Mouse (Mus musculus) midbrain, embryonic 11.5 days (tissue): ENCODE results near the gene Lrrfip1. TPM values are rescaled to one million over a fixed set of nuclear protein-coding genes. Genes with fewer than 3 reads are reported as not detected.

Experiments
- ATAC-seq: fragments of 200-750 bp; cut with Nextera tagmentation; 2 replicates; pipeline ENCODE4 v1.8.0; 2017; ENCODE audit warnings: moderate TSS enrichment, moderate library complexity; ENCODE audit not compliant: low FRiP score
- DNase-seq: peaks from one replicate; pipeline ENCODE4 v3.0.0; 2015; ENCODE audit warnings: low spot score; ENCODE audit errors: missing footprints
- H3K27ac ChIP-seq: fragments of 300-500 bp; sonication (generic); 2 replicates; pipeline ENCODE4 v1.5.1; 2014; ENCODE audit warnings: low read depth, low read length
- H3K27me3 ChIP-seq: fragments of 300-500 bp; sonication (generic); 2 replicates; pipeline ENCODE4 v1.6.1; 2014; ENCODE audit warnings: mild to moderate bottlenecking, low read length, moderate library complexity, mixed read lengths; ENCODE audit not compliant: control insufficient read depth, insufficient read depth
- H3K36me3 ChIP-seq: fragments of 300-500 bp; sonication (generic); 2 replicates; pipeline ENCODE4 v1.6.1; 2014; ENCODE audit warnings: mild to moderate bottlenecking, low read length, moderate library complexity, mixed read lengths; ENCODE audit not compliant: control insufficient read depth, insufficient read depth
- H3K4me1 ChIP-seq: fragments of 300-500 bp; sonication (generic); 2 replicates; pipeline ENCODE4 v1.6.1; 2014; ENCODE audit warnings: low read length; ENCODE audit not compliant: control insufficient read depth, insufficient read depth
- H3K4me2 ChIP-seq: fragments of 300-500 bp; sonication (generic); 2 replicates; pipeline ENCODE4 v1.6.1; 2014; ENCODE audit warnings: mild to moderate bottlenecking, moderate library complexity
- H3K4me3 ChIP-seq: fragments of 300-500 bp; sonication (generic); 2 replicates; pipeline ENCODE4 v1.5.1; 2014; ENCODE audit warnings: low read depth, low read length
- H3K9ac ChIP-seq: fragments of 300-500 bp; sonication (generic); 2 replicates; pipeline ENCODE4 v1.6.1; 2014; ENCODE audit warnings: low read length
- H3K9me3 ChIP-seq: fragments of 300-500 bp; sonication (generic); 2 replicates; pipeline ENCODE4 v1.6.1; 2016; ENCODE audit warnings: low read length; ENCODE audit not compliant: control insufficient read depth
- WGBS: fragments of 180-500 bp; shearing (Covaris S2); extraction: QIAGEN DNeasy Blood & Tissue Kit; methylation state at CpG from one replicate; pipeline ENCODE4 v1.1.7; 2014; 5-methylcytosine and 5-hydroxymethylcytosine counted together
- polyA plus RNA-seq: library from polyadenylated mRNA; unstranded; fragments of >200 nt; fragmentation: Nextera tagmentation; extraction: Ambion mirVana; gene quantifications from 2 replicates; pipeline ENCODE4 v1.2.1, GENCODE M21; 2014

The Lrrfip1 gene
- polyA plus RNA-seq, 1 experiment from 2014 or later, result 21.1 TPM

- ATAC-seq, result no peak
- Histone ChIP-seq H3K9ac (no peak overlapping the region), H3K4me3 (no peak overlapping the region), H3K36me3 (no peaks in the 10 kb centered on the region), H3K9me3 (0 out of 2 replicates have a peak, but pooled peaks cover 3% of the 10 kb centered on the region), H3K27me3 (no peaks in the 10 kb centered on the region), H3K4me1 (no peaks in the 10 kb centered on the region), H3K4me2 (no peak overlapping the region), H3K27ac (no peak overlapping the region)
- 93% methylated on average over 2 of the region's 2 CpGs for WGBS
- DNase-seq, result peak; percentile 23
These were observed 28.4 kb downstream of the Lrrfip1 start for GRCm38 (mm10) chr1:91026945-91027344.

DNA sequence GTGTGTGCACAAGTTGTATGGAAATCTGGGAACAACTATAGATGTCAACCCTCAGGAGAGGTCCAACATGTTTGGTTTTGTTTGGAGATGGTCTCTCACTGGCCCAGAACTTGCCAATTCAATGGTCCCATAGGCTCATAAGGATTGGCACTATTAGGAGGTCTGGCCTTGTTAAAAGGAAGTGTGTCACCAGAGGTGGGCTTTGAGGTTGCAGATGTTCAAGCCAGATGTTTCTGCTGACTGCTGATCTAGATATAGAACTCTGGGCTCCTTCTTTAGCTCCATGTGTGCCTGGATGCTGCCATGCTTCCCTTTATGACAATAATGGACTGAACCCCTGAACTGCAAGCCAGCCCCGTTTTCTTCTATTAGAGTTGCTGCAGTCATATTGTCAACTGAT lies 31.8 kb downstream of the Lrrfip1 start:
- no peak overlapping the region for H3K4me3 ChIP-seq
- no peak overlapping the region for H3K9ac ChIP-seq
- no peak overlapping the region for H3K27ac ChIP-seq
- H3K4me1 ChIP-seq, result no peaks in the 10 kb centered on the region
- H3K27me3 ChIP-seq, result no peaks in the 10 kb centered on the region
- H3K4me2 ChIP-seq, result no peak overlapping the region
- 0 out of 2 replicates have a peak, but pooled peaks cover 3% of the 10 kb centered on the region for H3K9me3 ChIP-seq
- peak; percentile 51 for DNase-seq
- H3K36me3 ChIP-seq, result no peaks in the 10 kb centered on the region
- 84% methylated on average over 1 of the region's 1 CpGs for WGBS
- no peak for ATAC-seq

DNA sequence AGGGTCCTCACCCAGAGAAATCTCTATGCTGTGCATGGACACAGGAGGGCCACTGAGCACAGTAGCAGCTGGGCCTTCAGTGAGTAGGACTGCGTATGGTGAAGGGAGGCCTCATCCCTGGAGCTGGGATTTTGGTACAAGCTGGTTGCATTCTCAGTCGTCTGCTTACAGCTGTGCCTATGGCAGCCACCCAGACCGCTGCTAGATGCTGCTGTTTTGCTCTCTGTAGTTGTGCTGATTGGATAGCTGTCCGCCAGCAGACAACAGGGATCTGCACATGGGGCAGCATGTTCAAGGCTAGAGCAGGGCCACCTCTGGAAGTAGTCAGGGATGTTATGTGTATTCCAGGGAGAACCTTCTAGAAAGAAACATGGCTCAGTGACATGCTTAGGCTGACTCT lies 33.0 kb downstream of the Lrrfip1 start:
- no peaks in the 10 kb centered on the region for H3K4me1 ChIP-seq
- DNase-seq (peak; percentile 49), ATAC-seq (no peak)
- no peaks in the 10 kb centered on the region for H3K27me3 ChIP-seq
- no peak overlapping the region for H3K27ac ChIP-seq
- WGBS, result 90% methylated on average over 4 of the region's 4 CpGs
- H3K36me3 ChIP-seq, result no peaks in the 10 kb centered on the region
- no peaks in the 10 kb centered on the region for H3K9me3 ChIP-seq
- no peak overlapping the region for H3K4me3 ChIP-seq
- H3K9ac ChIP-seq, result no peak overlapping the region
- no peak overlapping the region for H3K4me2 ChIP-seq

DNA sequence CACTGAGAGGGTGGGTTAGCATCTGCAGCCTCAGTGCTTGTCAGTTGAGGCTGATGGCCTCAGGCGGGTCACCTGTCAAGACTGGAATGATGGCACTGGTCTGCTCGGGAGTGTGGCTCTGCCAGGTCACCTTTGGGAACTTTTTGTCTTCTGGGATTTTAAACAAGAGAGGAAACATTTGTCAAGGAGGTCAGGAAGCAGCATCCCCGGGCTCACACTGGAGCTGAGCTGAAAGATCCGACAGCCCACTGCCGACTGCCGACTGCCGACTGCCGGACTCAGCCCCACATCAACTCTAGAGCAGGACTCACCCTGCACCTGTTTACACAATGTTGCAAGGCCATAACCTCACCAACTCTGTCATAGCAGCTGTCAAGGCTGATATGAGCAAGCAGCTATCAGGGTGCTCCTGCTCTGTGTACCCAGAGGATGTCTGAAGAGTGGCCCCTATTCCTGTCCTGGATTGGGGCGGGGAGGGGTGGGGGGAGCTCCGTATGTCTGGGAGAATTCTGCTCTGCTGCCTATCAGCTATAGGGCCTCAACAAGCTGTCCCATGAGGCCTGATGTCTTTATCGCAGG lies 33.9 kb downstream of the Lrrfip1 start:
- no peak overlapping the region for H3K4me2 ChIP-seq
- H3K36me3 ChIP-seq, result no peaks in the 10 kb centered on the region
- DNase-seq, result peak; percentile 49
- H3K4me3 ChIP-seq, result no peak overlapping the region
- no peaks in the 10 kb centered on the region for H3K4me1 ChIP-seq
- H3K9me3 ChIP-seq, result no peaks in the 10 kb centered on the region
- H3K9ac ChIP-seq, result no peak overlapping the region
- H3K27ac ChIP-seq, result no peak overlapping the region
- no peaks in the 10 kb centered on the region for H3K27me3 ChIP-seq
- no peak for ATAC-seq
- 84% methylated on average over 11 of the region's 11 CpGs for WGBS

DNA sequence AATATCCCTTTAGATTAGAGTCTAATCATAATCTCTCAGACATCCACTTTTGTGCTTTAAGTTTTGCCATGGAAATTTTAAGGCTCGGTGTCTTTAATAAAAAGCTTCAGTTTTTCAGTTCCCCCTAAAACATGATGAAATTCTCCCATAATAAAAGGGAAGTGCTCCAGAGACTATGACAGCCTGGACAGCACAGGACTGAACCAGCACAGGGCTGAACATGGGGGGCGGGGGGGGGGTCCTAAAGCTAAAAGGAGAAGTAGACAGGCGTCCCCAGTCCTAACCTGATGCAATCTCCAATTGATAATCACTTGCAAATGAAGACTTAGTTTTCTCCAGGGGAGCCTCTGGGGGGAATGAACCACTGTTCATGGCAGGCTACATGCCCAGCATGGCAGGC lies 36.0 kb downstream of the Lrrfip1 start:
- no peaks in the 10 kb centered on the region for H3K27me3 ChIP-seq
- no peak overlapping the region for H3K27ac ChIP-seq
- DNase-seq (no peak), ATAC-seq (no peak)
- no peaks in the 10 kb centered on the region for H3K36me3 ChIP-seq
- no peaks in the 10 kb centered on the region for H3K4me1 ChIP-seq
- no peaks in the 10 kb centered on the region for H3K9me3 ChIP-seq
- no peak overlapping the region for H3K4me3 ChIP-seq
- WGBS, result 79% methylated on average over 3 of the region's 3 CpGs
- H3K4me2 ChIP-seq, result no peak overlapping the region
- no peak overlapping the region for H3K9ac ChIP-seq

- DNase-seq (no peak), ATAC-seq (no peak)
- Histone ChIP-seq H3K4me1 (no peaks in the 10 kb centered on the region), H3K36me3 (no peaks in the 10 kb centered on the region), H3K9me3 (no peaks in the 10 kb centered on the region), H3K9ac (no peak overlapping the region), H3K4me2 (no peak overlapping the region), H3K27me3 (no peaks in the 10 kb centered on the region), H3K27ac (no peak overlapping the region), H3K4me3 (no peak overlapping the region)
- WGBS, result 75% methylated on average over 2 of the region's 2 CpGs
These were observed 36.7 kb downstream of the Lrrfip1 start for GRCm38 (mm10) chr1:91035266-91035665.

GRCm38 (mm10) chr1:91037213-91037612 lies 38.7 kb downstream of the Lrrfip1 start:
- 91% methylated on average over 4 of the region's 4 CpGs for WGBS
- DNase-seq (no peak), ATAC-seq (no peak)
- H3K9ac ChIP-seq, result no peak overlapping the region
- H3K27ac ChIP-seq, result no peak overlapping the region
- H3K36me3 ChIP-seq, result no peaks in the 10 kb centered on the region
- H3K9me3 ChIP-seq, result no peaks in the 10 kb centered on the region
- no peaks in the 10 kb centered on the region for H3K27me3 ChIP-seq
- no peak overlapping the region for H3K4me2 ChIP-seq
- H3K4me3 ChIP-seq, result no peak overlapping the region
- H3K4me1 ChIP-seq, result no peaks in the 10 kb centered on the region

- ATAC-seq, result no peak
- Histone ChIP-seq H3K4me2 (no peak overlapping the region), H3K4me1 (no peaks in the 10 kb centered on the region), H3K36me3 (no peaks in the 10 kb centered on the region), H3K4me3 (no peak overlapping the region), H3K9me3 (no peaks in the 10 kb centered on the region), H3K27me3 (no peaks in the 10 kb centered on the region), H3K9ac (no peak overlapping the region), H3K27ac (no peak overlapping the region)
- no peak for DNase-seq
- 90% methylated on average over 6 of the region's 6 CpGs for WGBS
These were observed 39.5 kb downstream of the Lrrfip1 start for GRCm38 (mm10) chr1:91038010-91038409.

GRCm38 (mm10) chr1:91038531-91038930 lies 40.0 kb downstream of the Lrrfip1 start:
- Histone ChIP-seq H3K27me3 (no peaks in the 10 kb centered on the region), H3K36me3 (no peaks in the 10 kb centered on the region), H3K9me3 (no peaks in the 10 kb centered on the region), H3K27ac (no peak overlapping the region), H3K9ac (no peak overlapping the region), H3K4me3 (no peak overlapping the region), H3K4me1 (no peaks in the 10 kb centered on the region), H3K4me2 (no peak overlapping the region)
- 65% methylated on average over 6 of the region's 6 CpGs for WGBS
- DNase-seq (peak; percentile 85), ATAC-seq (no peak)
